Mouse (Mus musculus): ENCODE results near the gene C1s2. TPM values are rescaled to one million over a fixed set of nuclear protein-coding genes. Genes with fewer than 3 reads are reported as not detected.

The C1s2 gene
- total and polyA plus RNA-seq, 3 experiments, result 0.08 to 0.19 (median 0.08) TPM

DNA sequence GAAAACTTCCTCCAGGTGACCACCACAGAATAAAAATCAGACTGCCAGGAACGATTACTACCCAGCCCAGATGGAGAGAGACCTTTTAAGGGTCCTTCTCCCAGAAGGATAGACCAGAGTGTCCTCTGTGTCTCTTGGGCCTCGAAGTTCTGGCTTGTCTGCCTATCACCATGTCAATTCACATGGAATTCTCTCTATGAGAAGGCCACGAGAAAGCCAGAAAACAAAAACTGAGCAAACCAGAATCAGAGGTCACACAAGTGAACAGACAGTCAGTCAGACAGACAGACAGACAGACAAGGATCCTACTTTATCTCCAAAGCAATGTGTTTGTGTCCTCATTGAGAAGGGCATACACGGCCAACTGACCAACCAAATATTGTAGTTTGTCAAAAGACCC is 49.6 kb downstream of the C1s2 start:
- no peaks in the 10 kb centered on the region for H3K36me3 ChIP-seq (replicated peaks in 1 of 2; ENCODE audit: control insufficient read depth in 1 of 2, insufficient read depth in 1 of 2, low read length in 1 of 2)
- H3K79me2 ChIP-seq (replicated peaks; ENCODE audit: control insufficient read depth, extremely low read depth, insufficient read depth, poor library complexity, severe bottlenecking), result no peaks in the 10 kb centered on the region
- H3K4me1 ChIP-seq (ENCODE audit: control insufficient read depth in 1 of 2, insufficient read depth in 2 of 2), result no peaks in the 10 kb centered on the region
- no peak overlapping the region for H3K4me2 ChIP-seq (ENCODE audit: insufficient read depth, low read depth, poor library complexity, severe bottlenecking)
- no peak overlapping the region for H3K9ac ChIP-seq (ENCODE audit: insufficient read depth, low read depth)
- no peaks in the 10 kb centered on the region for H3K27me3 ChIP-seq (replicated peaks)
- TF ChIP-seq JUN (IDR thresholded peaks at IDR 0.05; ENCODE audit: insufficient read depth, low read depth, low read length) (no peak), ZKSCAN1 (IDR thresholded peaks at IDR 0.05; ENCODE audit: borderline replicate concordance, low read depth, low read length) (no peak), NRF1 (IDR thresholded peaks at IDR 0.05; ENCODE audit: low read depth, low read length) (no peak), GABPA (IDR thresholded peaks at IDR 0.05; ENCODE audit: insufficient replicate concordance, low read depth, low read length) (no peak), IRF4 (IDR thresholded peaks at IDR 0.05; ENCODE audit: low read depth, low read length) (no peak), USF2 (conservative IDR thresholded peaks at IDR 0.05; ENCODE audit: low read depth, low read length) (no peak), MXI1 (IDR thresholded peaks at IDR 0.05; ENCODE audit: low read depth, low read length) (no peak), MEF2A (IDR thresholded peaks at IDR 0.05; ENCODE audit: borderline replicate concordance, low read depth, low read length) (no peak), ZMIZ1 (IDR thresholded peaks at IDR 0.05; ENCODE audit: low read depth, low read length) (no peak), CHD1 (IDR thresholded peaks at IDR 0.05; ENCODE audit: low read depth, low read length) (no peak), MAZ (IDR thresholded peaks at IDR 0.05; ENCODE audit: low read depth, low read length) (no peak), PAX5 (IDR thresholded peaks at IDR 0.05; ENCODE audit: low read length) (no peak)
- no peaks in the 10 kb centered on the region for H3K9me3 ChIP-seq (replicated peaks; ENCODE audit: low read length)
- DNase-seq (ENCODE audit: extremely low read depth), result no peak
- dilution Hi-C loops (cut with MboI; ENCODE audit: extremely low pct_ligation_motif_present, extremely low pct_unique_long_range_greater_than_20kb, low sequenced_read_pairs) (no loop called here), in situ Hi-C loops (cut with MboI; ENCODE audit: low pct_ligation_motif_present, low pct_unique_long_range_greater_than_20kb, low sequenced_read_pairs) (no loop called here)
- no peak overlapping the region for H3K27ac ChIP-seq (ENCODE audit: insufficient read depth, low read depth)
- H3K4me3 ChIP-seq (replicated peaks in 1 of 3; ENCODE audit: low read depth in 2 of 3, low read length in 2 of 3, poor library complexity in 1 of 3), result no peak overlapping the region

DNA sequence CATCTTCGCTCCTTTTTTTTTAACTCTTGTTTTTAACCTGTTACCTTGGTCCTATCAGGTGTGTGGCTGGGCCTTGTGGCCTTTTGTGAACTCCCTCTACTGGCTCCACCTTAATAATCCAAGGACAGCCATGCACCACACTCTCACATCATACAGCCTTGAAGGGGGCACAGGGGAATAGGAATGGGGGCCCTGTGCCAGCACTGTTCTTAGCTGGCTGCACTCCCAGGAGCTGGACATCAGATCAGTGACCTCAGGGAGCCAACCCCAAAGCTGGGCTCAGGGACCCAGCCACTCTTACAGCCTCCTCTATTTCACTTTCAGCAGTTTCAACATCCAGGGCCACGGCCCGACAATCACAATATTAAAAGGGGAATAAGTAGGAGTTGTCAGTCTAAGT is 50.1 kb downstream of the C1s2 start:
- Histone ChIP-seq H3K27me3 (replicated peaks) (no peaks in the 10 kb centered on the region), H3K4me3 (replicated peaks in 1 of 3; ENCODE audit: low read depth in 2 of 3, low read length in 2 of 3, poor library complexity in 1 of 3) (no peak overlapping the region), H3K27ac (ENCODE audit: insufficient read depth, low read depth) (no peak overlapping the region), H3K79me2 (replicated peaks; ENCODE audit: control insufficient read depth, extremely low read depth, insufficient read depth, poor library complexity, severe bottlenecking) (no peaks in the 10 kb centered on the region), H3K4me1 (ENCODE audit: control insufficient read depth in 1 of 2, insufficient read depth in 2 of 2) (no peaks in the 10 kb centered on the region), H3K9ac (ENCODE audit: insufficient read depth, low read depth) (no peak overlapping the region), H3K9me3 (replicated peaks; ENCODE audit: low read length) (no peaks in the 10 kb centered on the region), H3K4me2 (ENCODE audit: insufficient read depth, low read depth, poor library complexity, severe bottlenecking) (no peak overlapping the region), H3K36me3 (replicated peaks in 1 of 2; ENCODE audit: control insufficient read depth in 1 of 2, insufficient read depth in 1 of 2, low read length in 1 of 2) (no peaks in the 10 kb centered on the region)
- DNase-seq (ENCODE audit: extremely low read depth), result no peak
- in situ Hi-C loops (cut with MboI; ENCODE audit: low pct_ligation_motif_present, low pct_unique_long_range_greater_than_20kb, low sequenced_read_pairs) (no loop called here), dilution Hi-C loops (cut with MboI; ENCODE audit: extremely low pct_ligation_motif_present, extremely low pct_unique_long_range_greater_than_20kb, low sequenced_read_pairs) (no loop called here)
- TF ChIP-seq SIN3A (IDR thresholded peaks at IDR 0.05; ENCODE audit: low read length), result no peak
- no peak for TF ChIP-seq MAZ (IDR thresholded peaks at IDR 0.05; ENCODE audit: low read depth, low read length)
- TF ChIP-seq JUND (conservative IDR thresholded peaks at IDR 0.05; ENCODE audit: low read depth, low read length), result no peak
- TF ChIP-seq USF2 (conservative IDR thresholded peaks at IDR 0.05; ENCODE audit: low read depth, low read length), result no peak
- TF ChIP-seq NRF1 (IDR thresholded peaks at IDR 0.05; ENCODE audit: low read depth, low read length), result no peak
- TF ChIP-seq JUN (IDR thresholded peaks at IDR 0.05; ENCODE audit: insufficient read depth, low read depth, low read length), result no peak
- no peak for TF ChIP-seq ZC3H11A (IDR thresholded peaks at IDR 0.05; ENCODE audit: low read depth, low read length)
- no peak for TF ChIP-seq E2F4 (IDR thresholded peaks at IDR 0.05; ENCODE audit: insufficient replicate concordance, low read depth, low read length)
- TF ChIP-seq MEF2A (IDR thresholded peaks at IDR 0.05; ENCODE audit: borderline replicate concordance, low read depth, low read length), result no peak
- TF ChIP-seq IRF4 (IDR thresholded peaks at IDR 0.05; ENCODE audit: low read depth, low read length), result no peak
